Mouse (Mus musculus): Measurements from ENCODE around the gene Gm13694. TPM values are rescaled to one million over a fixed set of nuclear protein-coding genes. Genes with fewer than 3 reads are reported as not detected.
"Not testable (repeated sequence)": the region's sequence is repeated elsewhere in the genome, so short reads cannot be mapped to it uniquely, and the experiment has no call there.

Gm13694 gene
- polyA plus RNA-seq, 1 experiment from 2014 or later = not detected

GRCm38 (mm10) chr2:83993639-83994255 is 15.0 kb downstream of the Gm13694 start:
- H3K4me1 ChIP-seq (replicated peaks); H3K27me3 ChIP-seq; H3K4me3 ChIP-seq (replicated peaks); H3K9me3 ChIP-seq (replicated peaks); H3K36me3 ChIP-seq (replicated peaks); H3K9ac ChIP-seq; H3K27ac ChIP-seq (replicated peaks): not testable (repeated sequence)
- peak; percentile 28; the same call in 1 of the 2 replicates for ATAC-seq (ENCODE audit: insufficient read depth)
- H3K4me2 ChIP-seq = 0 out of 2 replicates have a peak overlapping the region, but pooled peaks have one; percentile 20
- 13% methylated on average over 8 of the region's 9 CpGs for WGBS (ENCODE audit: insufficient replicate concordance)

- H3K36me3 ChIP-seq (replicated peaks); H3K9me3 ChIP-seq (replicated peaks); H3K27ac ChIP-seq (replicated peaks); H3K27me3 ChIP-seq; H3K4me2 ChIP-seq; H3K4me1 ChIP-seq (replicated peaks); H3K4me3 ChIP-seq (replicated peaks); H3K9ac ChIP-seq; ATAC-seq (ENCODE audit: insufficient read depth): not testable (repeated sequence)
- WGBS (ENCODE audit: insufficient replicate concordance) = 45% methylated on average over 2 of the region's 3 CpGs
Observed at GRCm38 (mm10) chr2:83994526-83994925, 15.8 kb downstream of the Gm13694 start.

GRCm38 (mm10) chr2:84008913-84009312 is 30.2 kb downstream of the Gm13694 start:
- no peak for ATAC-seq (ENCODE audit: insufficient read depth)
- no peak overlapping the region for H3K27ac ChIP-seq (replicated peaks)
- 0 out of 2 replicates have a peak, but pooled peaks cover 7% of the 10 kb centered on the region for H3K4me1 ChIP-seq (replicated peaks)
- no peaks in the 10 kb centered on the region for H3K9me3 ChIP-seq (replicated peaks)
- H3K4me3 ChIP-seq (replicated peaks) = no peak overlapping the region
- no peak overlapping the region for H3K9ac ChIP-seq
- no peak overlapping the region for H3K4me2 ChIP-seq
- WGBS (ENCODE audit: insufficient replicate concordance) = 43% methylated on average over 1 of the region's 1 CpGs
- no peaks in the 10 kb centered on the region for H3K27me3 ChIP-seq
- H3K36me3 ChIP-seq (replicated peaks) = no peaks in the 10 kb centered on the region

GRCm38 (mm10) chr2:84009818-84010217 is 31.1 kb downstream of the Gm13694 start:
- Histone ChIP-seq H3K9me3 (replicated peaks) (no peaks in the 10 kb centered on the region), H3K4me1 (replicated peaks) (0 out of 2 replicates have a peak, but pooled peaks cover 7% of the 10 kb centered on the region), H3K36me3 (replicated peaks) (no peaks in the 10 kb centered on the region), H3K27me3 (no peaks in the 10 kb centered on the region), H3K9ac (no peak overlapping the region), H3K4me2 (no peak overlapping the region), H3K27ac (replicated peaks) (no peak overlapping the region), H3K4me3 (replicated peaks) (no peak overlapping the region)
- no peak for ATAC-seq (ENCODE audit: insufficient read depth)
- 16% methylated on average over 3 of the region's 3 CpGs for WGBS (ENCODE audit: insufficient replicate concordance)

- Histone ChIP-seq H3K4me1 (replicated peaks) (peaks cover 16% of the 10 kb centered on the region), H3K9ac (no peak overlapping the region), H3K36me3 (replicated peaks) (no peaks in the 10 kb centered on the region), H3K4me2 (no peak overlapping the region), H3K27ac (replicated peaks) (no peak overlapping the region), H3K9me3 (replicated peaks) (no peaks in the 10 kb centered on the region), H3K27me3 (no peaks in the 10 kb centered on the region), H3K4me3 (replicated peaks) (no peak overlapping the region)
- WGBS (ENCODE audit: insufficient replicate concordance) = 54% methylated on average over 6 of the region's 6 CpGs
- no peak for ATAC-seq (ENCODE audit: insufficient read depth)
Observed at GRCm38 (mm10) chr2:84014572-84014971, 35.8 kb downstream of the Gm13694 start.

GRCm38 (mm10) chr2:84016291-84016690 is 37.6 kb downstream of the Gm13694 start:
- H3K4me1 ChIP-seq (replicated peaks) = peaks cover 14% of the 10 kb centered on the region
- 68% methylated on average over 5 of the region's 5 CpGs for WGBS (ENCODE audit: insufficient replicate concordance)
- H3K27ac ChIP-seq (replicated peaks); H3K4me2 ChIP-seq; H3K27me3 ChIP-seq; ATAC-seq (ENCODE audit: insufficient read depth); H3K9me3 ChIP-seq (replicated peaks); H3K36me3 ChIP-seq (replicated peaks); H3K9ac ChIP-seq; H3K4me3 ChIP-seq (replicated peaks): not testable (repeated sequence)

- ATAC-seq (ENCODE audit: insufficient read depth) = no peak
- Histone ChIP-seq H3K36me3 (replicated peaks) (no peaks in the 10 kb centered on the region), H3K9ac (no peak overlapping the region), H3K4me1 (replicated peaks) (peaks cover 14% of the 10 kb centered on the region), H3K4me2 (no peak overlapping the region), H3K27me3 (no peaks in the 10 kb centered on the region), H3K9me3 (replicated peaks) (no peaks in the 10 kb centered on the region), H3K4me3 (replicated peaks) (no peak overlapping the region), H3K27ac (replicated peaks) (no peak overlapping the region)
- 39% methylated on average over 3 of the region's 3 CpGs for WGBS (ENCODE audit: insufficient replicate concordance)
Observed at GRCm38 (mm10) chr2:84018330-84018729, 39.6 kb downstream of the Gm13694 start.

- no peak overlapping the region for H3K4me3 ChIP-seq (replicated peaks)
- no peak overlapping the region for H3K4me2 ChIP-seq
- H3K9ac ChIP-seq = no peak overlapping the region
- peaks cover 14% of the 10 kb centered on the region for H3K4me1 ChIP-seq (replicated peaks)
- no peaks in the 10 kb centered on the region for H3K9me3 ChIP-seq (replicated peaks)
- no peaks in the 10 kb centered on the region for H3K27me3 ChIP-seq
- 0 out of 2 replicates have a peak overlapping the region, but pooled peaks have one; percentile 31 for H3K27ac ChIP-seq (replicated peaks)
- no peaks in the 10 kb centered on the region for H3K36me3 ChIP-seq (replicated peaks)
- 17% methylated on average over 8 of the region's 8 CpGs for WGBS (ENCODE audit: insufficient replicate concordance)
- peak; percentile 73 for ATAC-seq (ENCODE audit: insufficient read depth)
Observed at GRCm38 (mm10) chr2:84019519-84020305, 41.0 kb downstream of the Gm13694 start.

GRCm38 (mm10) chr2:84021930-84022329 is 43.2 kb downstream of the Gm13694 start:
- peaks cover 14% of the 10 kb centered on the region for H3K4me1 ChIP-seq (replicated peaks)
- no peak overlapping the region for H3K4me2 ChIP-seq
- no peaks in the 10 kb centered on the region for H3K36me3 ChIP-seq (replicated peaks)
- H3K27ac ChIP-seq (replicated peaks) = no peak overlapping the region
- no peak overlapping the region for H3K4me3 ChIP-seq (replicated peaks)
- ATAC-seq (ENCODE audit: insufficient read depth) = no peak
- H3K27me3 ChIP-seq = no peaks in the 10 kb centered on the region
- no peaks in the 10 kb centered on the region for H3K9me3 ChIP-seq (replicated peaks)
- WGBS (ENCODE audit: insufficient replicate concordance) = 35% methylated on average over 2 of the region's 2 CpGs
- no peak overlapping the region for H3K9ac ChIP-seq

- no peak overlapping the region for H3K9ac ChIP-seq
- no peak overlapping the region for H3K4me2 ChIP-seq
- peaks cover 13% of the 10 kb centered on the region for H3K4me1 ChIP-seq (replicated peaks)
- WGBS (ENCODE audit: insufficient replicate concordance) = 79% methylated on average over 2 of the region's 2 CpGs
- H3K27me3 ChIP-seq = no peaks in the 10 kb centered on the region
- no peaks in the 10 kb centered on the region for H3K9me3 ChIP-seq (replicated peaks)
- H3K4me3 ChIP-seq (replicated peaks) = no peak overlapping the region
- ATAC-seq (ENCODE audit: insufficient read depth) = no peak
- no peaks in the 10 kb centered on the region for H3K36me3 ChIP-seq (replicated peaks)
- H3K27ac ChIP-seq (replicated peaks) = no peak overlapping the region
Observed at GRCm38 (mm10) chr2:84022905-84023304, 44.2 kb downstream of the Gm13694 start.

- WGBS (ENCODE audit: insufficient replicate concordance) = 67% methylated on average over 2 of the region's 2 CpGs
- no peak overlapping the region for H3K27ac ChIP-seq (replicated peaks)
- no peak overlapping the region for H3K4me2 ChIP-seq
- H3K9ac ChIP-seq = no peak overlapping the region
- ATAC-seq (ENCODE audit: insufficient read depth) = no peak
- H3K27me3 ChIP-seq = no peaks in the 10 kb centered on the region
- peaks cover 8% of the 10 kb centered on the region for H3K4me1 ChIP-seq (replicated peaks)
- H3K4me3 ChIP-seq (replicated peaks) = no peak overlapping the region
- no peaks in the 10 kb centered on the region for H3K36me3 ChIP-seq (replicated peaks)
- no peaks in the 10 kb centered on the region for H3K9me3 ChIP-seq (replicated peaks)
Observed at GRCm38 (mm10) chr2:84023319-84023718, 44.6 kb downstream of the Gm13694 start.
